Mouse (Mus musculus) embryonic facial prominence, embryonic 11.5 days (tissue): ENCODE results near the gene Dhdds. TPM values are rescaled to one million over a fixed set of nuclear protein-coding genes. Genes with fewer than 3 reads are reported as not detected.
"Not testable (repeated sequence)": the region's sequence is repeated elsewhere in the genome, so short reads cannot be mapped to it uniquely, and the experiment has no call there.

ENCODE experiments used
- ATAC-seq: fragments of 200-750 bp; cut with Nextera tagmentation; replicated peaks from 2 replicates; pipeline ENCODE4 v1.8.0; 2017; ENCODE audit warnings: low read depth; ENCODE audit not compliant: insufficient number of reproducible peaks, low FRiP score, low TSS enrichment
- DNase-seq: peaks from one replicate; pipeline ENCODE4 v3.0.0-alpha.2; 2015; ENCODE audit warnings: low spot score
- H3K27ac ChIP-seq: fragments of 300-500 bp; sonication (generic); replicated peaks from 2 replicates; pipeline ENCODE4 v1.5.1; 2014; ENCODE audit warnings: mild to moderate bottlenecking, low read depth, low read length, control low read depth
- H3K27me3 ChIP-seq: fragments of 300-500 bp; sonication (generic); 2 replicates; pipeline ENCODE4 v1.6.1; 2014; ENCODE audit warnings: mild to moderate bottlenecking, low read length, moderate library complexity, mixed read lengths; ENCODE audit not compliant: control insufficient read depth, insufficient read depth
- H3K36me3 ChIP-seq: fragments of 300-500 bp; sonication (generic); replicated peaks from 2 replicates; pipeline ENCODE4 v1.6.1; 2014; ENCODE audit warnings: low read depth, mild to moderate bottlenecking, low read length, moderate library complexity, mixed read lengths; ENCODE audit not compliant: control insufficient read depth, insufficient read depth
- H3K4me1 ChIP-seq: fragments of 300-500 bp; sonication (generic); 2 replicates; pipeline ENCODE4 v1.6.1; 2014; ENCODE audit warnings: low read length, mixed read lengths; ENCODE audit not compliant: control insufficient read depth, insufficient read depth
- H3K4me2 ChIP-seq: fragments of 300-500 bp; sonication (generic); 2 replicates; pipeline ENCODE4 v1.6.1; 2014; ENCODE audit warnings: low read depth, mild to moderate bottlenecking, control low read depth, low read length, moderate library complexity
- H3K4me3 ChIP-seq: fragments of 300-500 bp; sonication (generic); 2 replicates; pipeline ENCODE4 v1.5.1; 2014; ENCODE audit warnings: low read depth, low read length, control low read depth
- H3K9ac ChIP-seq: fragments of 300-500 bp; sonication (generic); replicated peaks from 2 replicates; pipeline ENCODE4 v1.6.1; 2014; ENCODE audit warnings: mild to moderate bottlenecking, control low read depth, low read length
- H3K9me3 ChIP-seq: fragments of 300-500 bp; sonication (generic); replicated peaks from 2 replicates; pipeline ENCODE4 v1.6.1; 2016; ENCODE audit warnings: mild to moderate bottlenecking, low read length, inconsistent platforms, mixed read lengths; ENCODE audit not compliant: control insufficient read depth
- WGBS: fragments of 180-500 bp; shearing (Covaris S2); extraction: QIAGEN DNeasy Blood & Tissue Kit; methylation state at CpG from one replicate; pipeline ENCODE4 v1.1.7; 2014; 5-methylcytosine and 5-hydroxymethylcytosine counted together
- polyA plus RNA-seq: library from polyadenylated mRNA; unstranded; fragments of >200 nt; fragmentation: Nextera tagmentation; extraction: Ambion mirVana; gene quantifications from 2 replicates; pipeline ENCODE4 v1.2.1, GENCODE M21; 2014

Gene Dhdds
- polyA plus RNA-seq, 1 experiment from 2014 or later, result 38.1 TPM

- WGBS, result 38% methylated on average over 10 of the region's 10 CpGs
- Histone ChIP-seq H3K4me3 (no peak overlapping the region), H3K9me3 (no peaks in the 10 kb centered on the region), H3K27me3 (no peaks in the 10 kb centered on the region), H3K27ac (no peak overlapping the region), H3K9ac (no peak overlapping the region), H3K4me2 (no peak overlapping the region), H3K4me1 (no peaks in the 10 kb centered on the region), H3K36me3 (no peaks in the 10 kb centered on the region)
- ATAC-seq (no peak), DNase-seq (no peak)
Observed at GRCm38 (mm10) chr4:134001710-134002109, 992 bp upstream of the Dhdds start.

DNA sequence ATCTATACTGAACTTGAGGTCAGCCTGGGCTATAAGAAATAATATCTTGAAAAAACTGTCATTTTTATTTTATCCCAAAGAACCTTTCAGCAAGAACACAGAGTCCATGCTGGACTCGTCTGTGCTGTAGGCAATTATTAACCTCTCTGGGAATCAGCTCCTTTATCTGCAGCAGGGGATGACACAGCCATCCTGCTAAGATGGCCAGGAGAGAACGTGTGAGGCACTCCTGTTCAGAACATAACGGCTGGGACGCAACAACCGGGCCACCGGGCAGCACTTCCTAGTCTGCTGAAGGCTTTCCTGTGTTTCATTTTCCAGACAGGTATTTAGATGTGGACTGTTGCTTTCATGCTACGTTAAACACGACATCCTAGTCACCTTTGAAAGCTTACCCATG is 6.0 kb downstream of the Dhdds start:
- Histone ChIP-seq H3K9ac (no peak overlapping the region), H3K4me1 (no peaks in the 10 kb centered on the region), H3K27ac (no peak overlapping the region), H3K36me3 (peaks cover 2% of the 10 kb centered on the region; the same call in 1 of the 2 replicates), H3K4me3 (no peak overlapping the region), H3K9me3 (no peaks in the 10 kb centered on the region), H3K27me3 (no peaks in the 10 kb centered on the region), H3K4me2 (no peak overlapping the region)
- ATAC-seq (no peak), DNase-seq (no peak)
- 90% methylated on average over 8 of the region's 8 CpGs for WGBS

GRCm38 (mm10) chr4:133991087-133991660 is 9.5 kb downstream of the Dhdds start:
- H3K9me3 ChIP-seq, result no peaks in the 10 kb centered on the region
- no peak overlapping the region for H3K4me2 ChIP-seq
- ATAC-seq (no peak), DNase-seq (no peak)
- H3K36me3 ChIP-seq, result peaks cover 2% of the 10 kb centered on the region; the same call in 1 of the 2 replicates
- no peak overlapping the region for H3K27ac ChIP-seq
- H3K27me3 ChIP-seq, result no peaks in the 10 kb centered on the region
- no peak overlapping the region for H3K4me3 ChIP-seq
- 88% methylated on average over 13 of the region's 13 CpGs for WGBS
- no peaks in the 10 kb centered on the region for H3K4me1 ChIP-seq
- no peak overlapping the region for H3K9ac ChIP-seq

DNA sequence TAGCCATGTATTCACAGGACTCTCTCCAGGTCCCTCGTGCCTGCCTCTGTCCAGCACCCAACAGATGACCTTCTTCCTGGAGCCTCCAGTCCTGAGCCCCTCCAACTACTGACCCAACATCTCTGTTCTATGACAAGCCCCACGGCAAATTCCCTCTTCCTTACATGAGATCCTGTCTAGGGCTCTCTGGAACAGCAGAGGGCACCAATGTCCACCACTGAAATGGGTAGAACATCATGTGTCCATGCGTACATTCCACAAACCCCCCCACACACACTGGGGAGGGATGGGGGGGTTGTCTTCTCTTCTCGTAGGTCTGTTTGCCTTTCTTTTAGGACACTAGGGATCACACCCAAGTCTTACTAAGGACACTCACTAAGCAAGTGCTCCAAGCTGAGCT is 10.7 kb downstream of the Dhdds start:
- Histone ChIP-seq H3K27me3 (no peaks in the 10 kb centered on the region), H3K4me1 (no peaks in the 10 kb centered on the region), H3K4me2 (no peak overlapping the region), H3K36me3 (peaks cover 2% of the 10 kb centered on the region; the same call in 1 of the 2 replicates), H3K27ac (no peak overlapping the region), H3K9me3 (no peaks in the 10 kb centered on the region), H3K9ac (no peak overlapping the region), H3K4me3 (no peak overlapping the region)
- no peak for DNase-seq
- WGBS, result 69% methylated on average over 4 of the region's 4 CpGs
- no peak for ATAC-seq

- not testable (repeated sequence) for ATAC-seq, H3K4me1 ChIP-seq, H3K36me3 ChIP-seq, H3K4me3 ChIP-seq, H3K27me3 ChIP-seq, H3K9ac ChIP-seq, H3K4me2 ChIP-seq, DNase-seq, H3K27ac ChIP-seq, H3K9me3 ChIP-seq
- 91% methylated on average over 8 of the region's 8 CpGs for WGBS
Observed at GRCm38 (mm10) chr4:133988289-133988688, 12.4 kb downstream of the Dhdds start.

DNA sequence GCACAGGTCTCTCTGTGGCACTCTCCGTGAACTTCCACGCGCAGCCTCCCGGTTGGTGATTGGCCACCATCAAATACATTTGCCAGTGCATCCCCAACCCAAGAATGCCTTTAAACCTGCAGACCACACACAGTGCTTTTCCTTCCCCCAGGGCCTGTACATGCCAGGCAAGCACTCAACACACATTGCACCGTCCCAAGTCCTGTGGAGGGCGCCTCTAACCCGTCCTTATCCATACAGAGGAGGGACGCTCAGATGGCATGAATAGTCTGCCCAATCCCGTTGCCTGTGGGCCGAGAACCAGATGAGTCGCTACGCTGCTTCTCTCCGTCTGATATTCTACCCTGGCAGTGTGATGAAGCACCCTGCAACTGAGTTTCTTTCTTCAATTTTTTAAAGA is 17.8 kb downstream of the Dhdds start:
- DNase-seq (no peak), ATAC-seq (no peak)
- Histone ChIP-seq H3K9me3 (no peaks in the 10 kb centered on the region), H3K4me3 (no peak overlapping the region), H3K27ac (no peak overlapping the region), H3K36me3 (no peaks in the 10 kb centered on the region), H3K9ac (no peak overlapping the region), H3K4me2 (no peak overlapping the region), H3K4me1 (no peaks in the 10 kb centered on the region), H3K27me3 (no peaks in the 10 kb centered on the region)
- WGBS, result 84% methylated on average over 13 of the region's 13 CpGs

DNA sequence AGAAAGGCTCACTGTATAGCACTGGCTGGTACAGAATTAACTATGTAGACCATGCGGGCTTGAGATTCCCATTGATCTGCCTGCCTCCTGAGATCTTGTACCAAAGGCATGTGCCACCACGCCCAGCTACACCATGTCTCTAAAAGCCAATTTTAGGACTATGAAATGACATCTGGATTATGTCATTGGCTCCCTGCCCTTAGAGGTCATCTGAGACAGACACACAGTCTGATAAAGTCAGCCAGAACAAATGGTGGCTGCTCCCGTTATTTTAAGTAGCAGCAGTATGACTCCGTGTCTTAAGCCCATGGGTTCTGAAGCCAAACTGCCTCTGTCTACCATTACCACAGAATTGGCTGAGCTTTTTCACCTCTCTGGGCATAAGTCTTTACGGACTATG is 20.2 kb downstream of the Dhdds start:
- no peak for ATAC-seq
- peaks cover 4% of the 10 kb centered on the region for H3K36me3 ChIP-seq

GRCm38 (mm10) chr4:133978021-133978711 is 22.6 kb downstream of the Dhdds start:
- DNase-seq, result no peak
- H3K27me3 ChIP-seq, result no peaks in the 10 kb centered on the region
- H3K9ac ChIP-seq, result no peak overlapping the region
- H3K4me2 ChIP-seq, result no peak overlapping the region
- 96% methylated on average over 10 of the region's 10 CpGs for WGBS
- no peak for ATAC-seq
- peaks cover 4% of the 10 kb centered on the region for H3K36me3 ChIP-seq
- no peaks in the 10 kb centered on the region for H3K9me3 ChIP-seq
- no peaks in the 10 kb centered on the region for H3K4me1 ChIP-seq
- no peak overlapping the region for H3K27ac ChIP-seq
- H3K4me3 ChIP-seq, result no peak overlapping the region

More for the DNA sequence above, 20.2 kb downstream of the Dhdds start:
- DNase-seq, result no peak
- H3K9ac ChIP-seq, result no peak overlapping the region
- H3K9me3 ChIP-seq, result no peaks in the 10 kb centered on the region
- H3K4me1 ChIP-seq, result no peaks in the 10 kb centered on the region
- 82% methylated on average over 5 of the region's 5 CpGs for WGBS
- H3K27ac ChIP-seq, result no peak overlapping the region
- no peaks in the 10 kb centered on the region for H3K27me3 ChIP-seq
- no peak overlapping the region for H3K4me2 ChIP-seq
- H3K4me3 ChIP-seq, result no peak overlapping the region
